Mouse (Mus musculus): ENCODE measurements around the gene Pnmt. TPM values are rescaled to one million over a fixed set of nuclear protein-coding genes. Genes with fewer than 3 reads are reported as not detected.
A peak's percentile ranks its signal among the peaks of the same experiment; 100 is the strongest.

Gene Pnmt
- total RNA-seq (2022), result 1 to 10 TPM; 2.7 to 6.6 (median 3.8) TPM

- DNase-seq (ENCODE audit: low spot score in 2 of 2), result no peak
Observed at GRCm38 (mm10) chr11:98385638-98386585, at the start of gene Pnmt. TSS of gene Pnmt (plus strand) at chr11:98386450.

- DNase-seq (ENCODE audit: low spot score in 2 of 2), result no peak
Observed at GRCm38 (mm10) chr11:98338507-98338961, 47.7 kb upstream of the Pnmt start.

- no peak for DNase-seq (ENCODE audit: low spot score in 2 of 2)
Observed at GRCm38 (mm10) chr11:98339071-98339501, 47.2 kb upstream of the Pnmt start.

- no peak for DNase-seq (ENCODE audit: low spot score in 2 of 2)
Observed at GRCm38 (mm10) chr11:98339679-98340287, 46.5 kb upstream of the Pnmt start.

GRCm38 (mm10) chr11:98340597-98340996, 45.7 kb upstream of the Pnmt start:
- no peak for DNase-seq (ENCODE audit: low spot score in 2 of 2)

- DNase-seq (ENCODE audit: low spot score in 2 of 2), result no peak
Observed at GRCm38 (mm10) chr11:98341174-98341573, 45.1 kb upstream of the Pnmt start.

- DNase-seq (ENCODE audit: low spot score in 2 of 2), result peak; percentile 89 to 92
Observed at GRCm38 (mm10) chr11:98342000-98342945, 44.0 kb upstream of the Pnmt start.

GRCm38 (mm10) chr11:98345253-98345652, 41.0 kb upstream of the Pnmt start:
- DNase-seq (ENCODE audit: low spot score in 2 of 2), result peak in 1 of 2 experiments; percentile 49

- no peak for DNase-seq (ENCODE audit: low spot score in 2 of 2)
Observed at GRCm38 (mm10) chr11:98346168-98346567, 40.1 kb upstream of the Pnmt start.

GRCm38 (mm10) chr11:98347385-98348082, 38.7 kb upstream of the Pnmt start:
- DNase-seq (ENCODE audit: low spot score in 2 of 2), result no peak

- no peak for DNase-seq (ENCODE audit: low spot score in 2 of 2)
Observed at GRCm38 (mm10) chr11:98348083-98348961, 37.9 kb upstream of the Pnmt start, which contains the start of gene Ppp1r1b. TSS of gene Ppp1r1b (plus strand) at chr11:98348404.

- DNase-seq (ENCODE audit: low spot score in 2 of 2), result no peak
Observed at GRCm38 (mm10) chr11:98349308-98349707, 36.9 kb upstream of the Pnmt start.

- no peak for DNase-seq (ENCODE audit: low spot score in 2 of 2)
Observed at GRCm38 (mm10) chr11:98352272-98352990, 33.8 kb upstream of the Pnmt start.

GRCm38 (mm10) chr11:98353651-98354211, 32.5 kb upstream of the Pnmt start:
- no peak for DNase-seq (ENCODE audit: low spot score in 2 of 2)

- no peak for DNase-seq (ENCODE audit: low spot score in 2 of 2)
Observed at GRCm38 (mm10) chr11:98354445-98354844, 31.8 kb upstream of the Pnmt start.

- DNase-seq (ENCODE audit: low spot score in 2 of 2), result no peak
Observed at GRCm38 (mm10) chr11:98355732-98356299, 30.4 kb upstream of the Pnmt start.

- DNase-seq (ENCODE audit: low spot score in 2 of 2), result no peak
Observed at GRCm38 (mm10) chr11:98356625-98357394, 29.4 kb upstream of the Pnmt start.

Measured in gastrocnemius, adult 8-10 months (tissue).